Mouse (Mus musculus) cerebellum, adult 9-11 months (tissue): Measurements from ENCODE around the gene Rbfox3.

ENCODE experiments used
- DNase-seq: peaks from one replicate; pipeline ENCODE4 v3.0.0; 2022

Gene Rbfox3

DNA sequence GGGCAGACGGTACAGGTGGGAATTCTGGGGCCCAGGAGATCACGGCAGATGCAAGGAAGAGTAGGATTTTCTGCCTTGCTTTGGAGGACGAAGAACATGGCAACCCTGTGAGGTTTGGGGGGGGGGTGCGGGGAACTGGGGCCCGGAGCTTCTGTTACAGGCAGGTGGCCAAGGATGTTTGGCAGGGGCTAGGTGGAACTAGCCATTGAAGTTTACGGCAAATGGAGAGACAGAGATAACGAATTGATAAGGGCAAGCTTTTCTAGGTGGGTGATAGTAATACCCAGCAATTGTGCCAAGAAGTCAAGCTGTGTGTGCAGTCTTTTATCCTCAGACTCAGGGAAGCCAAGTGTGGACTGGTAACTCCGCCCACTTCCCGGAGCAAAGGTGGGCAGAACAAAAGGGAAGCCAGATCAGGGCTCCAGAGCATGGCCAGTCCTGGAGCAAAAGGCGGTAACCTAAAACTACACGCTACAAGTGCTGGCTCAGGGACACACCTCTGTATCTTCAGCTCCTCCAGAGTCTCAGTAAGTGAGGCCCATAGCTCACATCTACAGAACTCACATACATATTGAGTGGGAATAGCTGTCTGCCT is 443.9 kb downstream of the Rbfox3 start:
- no peak for DNase-seq

DNA sequence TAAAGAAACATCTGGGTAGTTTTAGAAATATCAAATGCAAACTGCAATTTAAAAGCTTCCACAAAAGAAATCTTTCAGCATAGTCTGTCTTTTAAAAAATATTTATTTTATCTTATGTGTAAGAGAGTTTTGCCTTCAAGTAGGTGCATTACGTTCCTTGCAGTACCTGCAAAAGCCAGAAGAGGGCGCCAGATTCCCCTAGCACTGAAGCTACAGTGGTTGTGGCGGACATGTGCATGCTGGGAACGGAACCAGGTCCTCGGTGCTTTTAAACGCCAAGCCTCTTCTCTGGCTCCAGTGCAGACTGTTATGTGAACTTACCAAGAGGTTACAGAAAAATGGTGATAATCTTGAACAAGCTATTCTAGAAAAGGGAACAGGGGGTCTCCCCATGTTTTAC is 451.1 kb downstream of the Rbfox3 start:
- no peak for DNase-seq

DNA sequence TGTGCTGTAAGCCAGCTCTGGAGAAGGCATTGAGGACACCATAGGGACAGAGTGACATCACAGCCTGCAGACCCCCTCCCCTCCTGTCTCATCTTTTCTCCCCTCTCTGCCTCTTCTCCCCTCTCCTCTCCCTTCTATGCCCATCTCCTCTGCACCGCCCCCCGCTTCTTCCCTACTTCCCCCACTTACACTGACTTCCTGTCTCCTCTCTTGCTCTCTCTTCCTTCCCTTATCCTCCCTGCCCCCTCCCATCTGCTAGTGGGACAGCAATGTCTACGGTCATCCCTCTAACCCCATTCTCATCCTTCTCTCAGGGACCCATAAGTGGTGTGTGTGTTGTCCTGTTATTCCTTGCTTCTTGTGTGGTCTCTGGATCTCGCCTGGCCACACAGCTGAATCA is 451.9 kb downstream of the Rbfox3 start:
- DNase-seq: no peak

DNA sequence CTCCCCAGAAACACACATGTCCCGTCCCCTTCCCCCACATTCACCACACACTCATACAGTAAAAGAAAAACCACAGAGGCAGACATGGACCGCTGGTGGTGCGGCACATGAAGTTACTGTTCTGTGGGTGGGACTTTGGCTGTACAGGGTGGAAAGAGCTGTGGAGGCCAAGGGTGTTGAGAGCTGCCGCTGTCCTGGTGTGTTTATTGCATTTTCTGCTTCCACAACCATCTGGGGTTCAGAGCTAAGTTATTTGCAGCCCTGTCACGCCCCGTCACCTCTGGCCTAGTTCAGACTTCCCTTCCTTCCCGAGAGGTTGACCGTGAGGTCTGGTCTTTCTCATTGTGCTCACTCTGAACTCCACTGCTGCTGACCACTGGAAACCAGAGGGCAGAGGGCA is 452.3 kb downstream of the Rbfox3 start:
- no peak for DNase-seq

DNA sequence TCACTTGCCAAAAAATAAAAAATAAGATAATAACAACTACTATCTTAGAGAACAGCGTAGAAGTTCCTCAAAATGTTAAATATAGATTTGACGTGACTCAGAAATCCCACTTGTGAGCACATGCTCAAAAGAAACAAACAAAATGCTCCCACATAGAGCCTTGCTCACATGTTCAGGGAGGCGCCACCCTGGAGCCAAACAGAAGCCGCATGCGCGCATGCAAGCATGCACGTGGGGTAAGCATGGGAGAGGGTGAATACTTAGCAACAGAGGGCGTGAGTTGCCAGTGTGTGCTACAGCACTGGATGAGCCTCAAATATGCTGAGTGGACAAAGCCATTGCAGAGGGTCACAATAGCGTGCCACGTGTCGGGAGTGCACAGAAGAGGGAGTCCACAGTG is 454.5 kb downstream of the Rbfox3 start:
- no peak for DNase-seq

DNA sequence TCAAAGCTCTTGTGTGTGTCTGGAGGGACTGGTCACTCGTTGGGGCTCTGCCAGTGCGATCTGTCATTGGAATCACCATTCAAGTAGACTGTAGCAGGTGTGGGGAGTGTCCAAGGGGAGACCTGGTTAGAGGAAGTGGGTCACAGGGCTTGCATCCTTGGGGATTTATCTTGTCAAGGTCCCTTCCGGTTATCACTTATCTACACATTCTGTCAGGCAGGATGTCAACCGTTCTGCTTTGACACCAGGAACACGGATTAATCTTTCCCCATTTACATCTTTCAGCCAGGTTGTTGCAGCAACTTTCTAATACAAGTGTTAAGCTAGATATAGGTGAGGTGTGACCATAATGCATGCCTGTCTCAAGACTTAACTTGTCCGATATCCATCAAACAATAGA is 455.6 kb downstream of the Rbfox3 start:
- no peak for DNase-seq

DNA sequence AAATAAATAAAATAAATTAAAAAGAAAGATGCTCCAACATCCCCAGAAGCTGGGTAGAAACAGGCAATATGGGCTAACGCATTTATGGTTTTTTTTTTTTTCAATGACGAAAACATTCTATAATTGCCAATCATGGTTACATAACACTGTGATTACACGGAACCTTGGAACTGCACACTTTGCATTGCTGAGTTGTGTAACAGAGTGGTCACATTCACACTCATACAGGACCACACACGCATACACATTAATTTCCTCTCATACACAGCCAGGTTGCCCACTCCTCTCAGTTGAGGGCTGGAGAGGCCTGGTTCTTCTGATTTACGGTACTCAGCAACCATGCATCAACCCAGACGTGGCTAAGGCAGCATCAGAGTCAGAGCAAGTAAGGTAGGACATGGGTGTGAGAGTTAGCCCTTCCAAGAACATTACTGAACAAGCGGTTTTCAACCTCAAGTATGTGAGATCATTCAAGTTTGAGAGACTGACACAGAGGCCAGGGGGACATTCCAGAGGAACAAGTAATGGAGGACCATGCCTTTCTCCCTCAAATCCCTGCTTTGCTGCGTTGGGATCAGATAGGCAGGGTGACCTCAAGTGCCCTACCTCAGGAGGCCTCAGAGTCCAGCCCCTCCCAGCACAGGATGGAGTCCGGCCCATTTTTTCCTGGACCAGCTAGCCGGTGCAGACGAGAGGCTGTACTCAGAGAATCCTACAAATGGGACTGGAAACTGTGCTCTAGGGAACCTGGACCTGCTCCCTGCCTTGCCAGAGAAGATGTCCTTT is 457.3 kb downstream of the Rbfox3 start:
- no peak for DNase-seq

DNA sequence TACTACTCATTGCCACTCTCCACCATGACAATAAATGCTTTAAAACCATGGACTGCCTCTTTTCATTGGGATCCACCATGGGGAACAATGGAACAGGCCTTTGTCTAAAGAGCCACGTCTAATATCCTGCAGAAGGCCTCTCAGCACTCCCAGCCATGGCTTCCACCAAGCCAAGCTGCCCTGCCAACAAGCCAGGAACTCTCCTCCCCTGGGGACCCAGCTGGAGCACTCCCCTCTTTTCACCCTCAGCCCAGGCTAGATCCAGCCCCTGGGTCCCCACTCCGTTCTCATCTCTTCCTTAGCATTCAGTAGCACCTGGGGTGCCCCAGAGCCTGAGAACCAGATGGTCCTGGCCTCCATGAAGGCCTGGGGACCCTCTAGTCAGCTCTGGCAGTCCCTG is 458.4 kb downstream of the Rbfox3 start:
- no peak for DNase-seq

DNA sequence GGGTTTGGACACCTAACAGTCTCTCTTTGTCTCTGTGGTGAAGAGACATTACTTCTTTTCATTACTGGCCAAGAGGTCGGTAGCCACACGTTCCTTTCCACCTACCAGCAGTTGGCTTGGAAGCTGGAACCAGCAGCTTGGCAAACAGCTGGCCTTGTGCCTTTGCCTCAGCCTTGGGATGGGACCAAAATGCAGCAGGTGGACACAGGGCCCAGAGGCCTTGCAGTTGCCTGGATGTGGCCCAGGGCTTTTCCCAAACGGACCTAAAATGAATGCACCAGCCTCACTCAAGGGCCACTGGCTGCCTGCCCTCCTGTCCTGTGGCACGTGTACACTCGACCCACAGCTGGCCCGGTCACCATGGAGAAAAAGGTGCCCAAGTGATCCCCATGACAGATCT is 460.2 kb downstream of the Rbfox3 start:
- no peak for DNase-seq

DNA sequence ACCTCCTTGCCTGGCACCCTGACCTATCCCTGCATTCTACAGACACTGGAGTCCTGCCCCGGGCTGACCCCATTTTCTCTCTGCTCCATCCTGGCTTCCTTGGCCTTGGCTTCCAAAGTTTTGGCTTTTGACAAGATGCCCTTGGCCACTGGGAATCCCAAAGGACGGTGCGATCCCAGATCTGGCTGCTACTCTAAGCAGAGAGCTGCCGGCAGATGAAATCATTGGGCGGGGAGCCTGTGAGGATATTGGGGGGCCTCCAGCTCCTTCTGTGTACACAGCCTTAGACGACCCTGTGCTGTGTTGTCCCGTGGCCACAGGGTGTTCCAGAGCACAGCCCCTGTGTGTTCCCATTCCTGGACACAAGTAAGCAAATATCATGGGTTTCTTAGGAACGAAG is 463.0 kb downstream of the Rbfox3 start:
- no peak for DNase-seq

DNA sequence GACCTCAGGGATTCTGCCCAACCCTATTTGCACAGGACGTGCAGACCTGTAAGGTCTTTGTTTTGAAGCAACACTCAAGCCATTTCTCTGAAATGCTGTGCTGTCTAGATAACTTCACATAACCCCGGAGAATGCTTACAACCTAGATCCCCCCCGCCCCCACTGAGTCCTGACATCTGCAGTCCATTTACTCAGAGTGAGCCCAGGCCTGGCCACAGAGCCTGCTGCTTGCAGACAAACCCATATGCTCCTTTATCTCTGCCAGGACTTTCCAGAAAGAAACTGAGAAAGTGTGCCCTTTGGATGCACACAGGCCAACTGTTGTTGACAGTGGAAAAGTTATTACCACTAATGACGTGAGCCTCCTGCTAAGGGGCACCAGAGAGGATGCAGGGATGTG is 464.1 kb downstream of the Rbfox3 start:
- DNase-seq: no peak

DNA sequence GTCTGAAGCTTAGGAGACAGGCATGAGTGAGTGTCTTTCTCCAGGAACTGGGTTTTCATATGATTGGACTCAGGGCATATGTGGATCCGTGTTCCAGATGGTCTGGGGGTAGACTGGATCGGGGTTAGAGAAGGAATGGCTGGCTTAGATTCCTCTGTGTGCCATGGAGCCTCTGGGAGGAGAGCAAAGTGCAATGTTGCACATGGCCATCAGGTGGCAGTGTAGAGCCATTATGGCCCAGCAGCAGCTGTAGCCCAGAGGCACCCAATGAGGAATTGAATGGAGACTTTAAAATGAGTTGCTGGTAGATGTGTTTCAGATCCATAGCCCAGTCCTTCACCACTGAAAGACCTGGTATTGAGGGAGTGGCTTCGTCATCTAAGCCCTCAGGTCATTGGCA is 465.6 kb downstream of the Rbfox3 start:
- DNase-seq: peak; percentile 57

DNA sequence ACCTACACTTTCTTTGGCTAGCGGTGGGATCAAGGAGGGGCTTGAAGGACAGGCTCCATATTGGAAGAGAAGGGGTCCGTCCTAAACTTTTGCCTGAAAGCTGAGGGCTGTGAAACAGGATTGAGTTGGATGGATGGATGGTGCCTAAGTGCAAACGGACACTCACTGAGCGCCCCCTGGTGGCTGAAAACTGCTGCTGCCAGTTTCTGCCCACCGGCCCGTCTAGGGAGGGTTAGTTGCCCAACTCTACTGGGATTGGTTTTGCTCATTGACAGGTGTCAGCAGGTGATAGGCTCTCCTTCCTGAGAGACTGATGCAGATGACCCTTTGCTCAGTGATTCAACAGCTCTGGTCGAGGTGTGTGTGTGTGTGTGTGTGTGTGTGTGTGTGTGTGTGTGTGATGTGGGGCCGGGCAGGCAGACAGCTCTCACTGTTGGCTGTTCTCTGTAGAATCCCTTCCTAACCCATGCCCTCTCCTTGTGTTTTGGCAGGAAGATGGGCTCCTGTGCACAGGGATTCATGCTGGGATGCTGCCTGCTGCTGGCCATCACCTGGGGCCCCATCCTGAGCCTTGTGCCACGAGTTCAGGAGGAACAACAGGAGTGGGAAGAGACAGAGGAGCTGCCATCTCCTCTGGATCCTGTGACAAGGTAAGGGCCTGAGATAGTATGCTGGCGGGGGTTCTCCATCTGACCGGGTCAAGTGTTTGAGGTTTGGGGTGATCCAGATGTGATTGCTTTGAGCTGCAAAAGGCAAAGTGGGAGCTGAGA is 468.0 kb downstream of the Rbfox3 start:
- no peak for DNase-seq

DNA sequence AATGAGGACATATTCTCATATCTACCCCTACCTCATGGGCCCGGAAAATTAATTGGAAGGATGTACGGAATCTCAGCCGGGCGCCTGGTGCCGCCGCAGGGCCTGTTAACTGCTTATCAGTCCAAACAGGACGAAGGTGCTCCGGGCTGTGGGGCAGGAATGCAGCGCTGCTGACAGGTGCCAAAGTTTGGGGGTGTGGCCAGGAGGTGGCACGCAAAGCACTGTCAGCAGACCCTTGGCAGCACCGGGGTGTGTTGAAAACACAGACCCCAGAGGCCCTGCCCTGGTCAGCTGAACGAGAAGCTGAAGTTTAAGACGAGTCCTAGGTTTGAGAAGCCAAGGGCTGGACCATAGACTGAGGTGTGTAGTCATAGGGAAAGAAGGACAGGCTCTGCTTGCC is 468.7 kb downstream of the Rbfox3 start:
- DNase-seq: no peak
